Mouse (Mus musculus) granulocyte monocyte progenitor cell, adult 5-6 weeks (primary cell): ENCODE measurements at regions not wholly inside any gene's neighbourhood (a gene's known extent, or its start where the extent isn't known, plus 50 kb on each side); places are given as distances from the start of the nearest gene placed in this dataset.
"Not testable (repeated sequence)": the region's sequence is repeated elsewhere in the genome, so short reads cannot be mapped to it uniquely, and the experiment has no call there.

Source experiments
- ATAC-seq: replicated peaks from 2 replicates; pipeline ENCODE4 v1.8.0; 2016; ENCODE audit warnings: mild to moderate bottlenecking, moderate TSS enrichment, inconsistent platforms; ENCODE audit not compliant: poor library complexity, severe bottlenecking

DNA sequence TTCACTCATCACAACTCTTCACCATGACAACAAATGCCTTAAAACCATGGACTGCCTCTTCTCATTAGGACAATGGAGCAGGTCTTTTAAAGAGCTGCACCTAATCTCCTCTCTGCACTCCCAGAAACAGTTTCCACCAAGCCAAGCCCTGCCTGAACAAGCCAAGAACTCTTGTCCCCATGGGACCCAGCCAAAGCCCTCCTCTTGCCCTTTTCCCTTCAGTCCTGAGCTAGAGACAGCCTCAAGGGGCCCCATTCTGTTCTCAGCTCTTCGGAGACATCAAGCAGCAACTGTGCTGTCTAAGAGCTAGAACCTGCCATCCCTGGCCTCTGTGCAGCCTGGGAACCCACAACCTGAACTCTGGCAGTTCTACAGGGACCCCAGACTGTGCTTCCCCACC is 345.0 kb upstream of the Irak1bp1 start:
- ATAC-seq: no peak

DNA sequence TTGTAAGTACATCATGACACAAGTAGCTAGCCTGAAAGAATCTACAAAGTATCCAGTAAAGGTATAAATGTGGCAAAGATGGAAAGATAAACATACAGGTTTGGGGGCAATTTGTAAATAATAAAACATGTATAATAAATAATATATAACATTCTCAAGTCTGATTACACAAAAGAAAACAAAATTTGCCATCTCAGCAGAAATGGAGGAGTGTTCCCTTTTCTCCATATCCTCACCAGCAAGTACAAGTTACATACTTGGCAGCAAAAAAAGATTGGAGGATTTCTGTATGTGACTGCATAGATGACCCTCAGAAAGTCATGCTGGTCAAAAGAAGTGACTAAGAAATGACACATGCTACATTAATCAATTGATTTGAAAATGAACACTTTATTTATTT is 335.9 kb upstream of the Irak1bp1 start:
- no peak for ATAC-seq

DNA sequence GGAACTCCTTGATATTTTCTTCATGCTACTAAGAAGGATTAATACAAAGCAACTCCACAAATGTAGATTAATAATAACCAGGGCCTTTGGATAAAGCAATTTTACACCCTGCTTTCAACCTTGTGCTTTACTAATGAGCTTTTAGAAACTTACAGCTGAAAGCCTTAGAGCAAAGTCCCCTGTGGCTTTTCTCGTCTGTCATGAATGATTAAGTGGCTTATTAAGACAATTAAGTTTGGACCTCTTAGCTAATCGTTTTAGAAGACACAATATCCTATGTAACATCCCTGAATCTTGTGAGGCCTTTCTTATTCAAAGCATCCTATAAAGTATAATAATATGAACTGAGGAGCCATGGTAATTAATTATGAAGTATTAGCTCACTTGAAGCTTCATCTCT is 319.3 kb upstream of the Irak1bp1 start:
- no peak for ATAC-seq

DNA sequence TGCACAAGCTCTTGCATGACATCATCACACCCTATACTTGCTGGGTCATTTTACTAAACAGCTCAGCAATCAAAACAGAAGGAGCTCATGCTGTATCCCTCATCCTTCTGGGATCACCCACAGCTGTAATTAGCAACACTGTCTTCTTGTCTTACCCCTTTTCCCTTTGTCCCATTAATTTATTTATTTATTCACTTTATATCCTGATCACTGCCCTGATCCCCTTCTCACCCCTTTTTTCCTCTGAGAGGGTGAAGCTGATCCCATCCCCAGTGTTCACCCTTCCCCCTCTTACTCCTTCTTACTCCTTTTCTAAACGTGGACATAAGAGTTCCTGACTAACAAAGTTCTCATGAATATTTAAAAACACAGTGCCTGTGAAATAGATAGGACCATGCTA is 310.3 kb upstream of the Irak1bp1 start:
- ATAC-seq: no peak

DNA sequence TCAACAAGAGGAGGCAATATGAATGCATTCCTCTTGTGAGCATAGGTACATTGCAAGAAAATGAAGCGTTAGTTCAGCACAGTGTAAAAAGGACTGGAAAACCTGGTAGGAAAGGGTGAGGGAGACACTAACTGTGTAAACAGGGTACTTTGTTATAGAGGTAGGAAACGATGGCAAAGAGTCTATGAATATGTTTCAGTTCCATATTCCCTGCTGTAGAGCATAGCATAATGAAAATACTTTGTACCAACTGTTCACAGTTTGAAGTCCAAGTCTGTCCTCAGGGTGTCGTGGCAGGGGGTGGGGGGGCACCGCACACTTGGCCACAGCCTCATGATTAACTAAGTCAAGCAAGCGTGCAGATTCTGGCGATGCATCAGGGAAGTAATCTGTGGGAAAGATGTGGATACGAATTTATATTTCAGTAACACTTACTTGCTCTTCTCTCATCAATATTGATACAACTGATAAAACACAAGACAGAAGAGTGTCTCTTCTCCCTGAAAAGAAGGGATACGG is 301.4 kb upstream of the Irak1bp1 start:
- ATAC-seq: no peak

DNA sequence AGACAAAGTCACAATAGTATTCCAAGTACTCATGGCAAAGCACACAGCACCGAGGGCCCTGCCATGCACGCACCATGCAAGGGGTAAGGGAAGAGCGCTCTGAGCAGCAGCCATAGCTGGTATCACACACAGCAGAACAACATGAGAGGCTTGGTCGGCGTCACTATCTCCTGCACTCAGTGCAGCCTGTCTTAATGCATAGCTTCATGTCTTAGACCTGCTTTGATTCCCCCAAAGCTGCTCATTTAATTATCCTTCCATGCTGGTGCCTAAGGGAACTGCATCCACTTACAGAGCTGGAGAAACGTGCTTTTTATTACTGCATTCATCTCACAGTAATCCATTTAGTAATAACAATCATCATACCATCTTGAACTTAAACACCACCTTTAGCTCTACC is 276.6 kb upstream of the Irak1bp1 start:
- no peak for ATAC-seq

DNA sequence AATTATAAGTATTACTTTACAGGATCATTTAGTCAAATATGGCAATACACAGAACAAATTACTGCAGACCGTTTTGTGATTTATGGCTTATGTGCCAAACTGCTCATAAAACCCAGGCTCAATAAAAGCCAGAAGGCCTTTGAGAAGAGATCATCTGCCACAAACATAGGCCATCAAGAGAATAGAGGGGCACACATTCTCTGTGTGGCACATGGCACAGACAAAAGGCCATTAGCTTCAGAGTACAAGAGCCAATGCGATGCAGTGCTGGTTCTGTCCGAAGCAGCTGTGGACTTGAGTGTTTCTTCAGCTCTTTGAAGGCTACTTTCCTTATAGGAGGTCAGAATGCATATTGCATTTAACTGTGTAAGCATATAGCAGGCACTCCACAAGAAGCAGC is 276.1 kb upstream of the Irak1bp1 start:
- ATAC-seq: no peak

DNA sequence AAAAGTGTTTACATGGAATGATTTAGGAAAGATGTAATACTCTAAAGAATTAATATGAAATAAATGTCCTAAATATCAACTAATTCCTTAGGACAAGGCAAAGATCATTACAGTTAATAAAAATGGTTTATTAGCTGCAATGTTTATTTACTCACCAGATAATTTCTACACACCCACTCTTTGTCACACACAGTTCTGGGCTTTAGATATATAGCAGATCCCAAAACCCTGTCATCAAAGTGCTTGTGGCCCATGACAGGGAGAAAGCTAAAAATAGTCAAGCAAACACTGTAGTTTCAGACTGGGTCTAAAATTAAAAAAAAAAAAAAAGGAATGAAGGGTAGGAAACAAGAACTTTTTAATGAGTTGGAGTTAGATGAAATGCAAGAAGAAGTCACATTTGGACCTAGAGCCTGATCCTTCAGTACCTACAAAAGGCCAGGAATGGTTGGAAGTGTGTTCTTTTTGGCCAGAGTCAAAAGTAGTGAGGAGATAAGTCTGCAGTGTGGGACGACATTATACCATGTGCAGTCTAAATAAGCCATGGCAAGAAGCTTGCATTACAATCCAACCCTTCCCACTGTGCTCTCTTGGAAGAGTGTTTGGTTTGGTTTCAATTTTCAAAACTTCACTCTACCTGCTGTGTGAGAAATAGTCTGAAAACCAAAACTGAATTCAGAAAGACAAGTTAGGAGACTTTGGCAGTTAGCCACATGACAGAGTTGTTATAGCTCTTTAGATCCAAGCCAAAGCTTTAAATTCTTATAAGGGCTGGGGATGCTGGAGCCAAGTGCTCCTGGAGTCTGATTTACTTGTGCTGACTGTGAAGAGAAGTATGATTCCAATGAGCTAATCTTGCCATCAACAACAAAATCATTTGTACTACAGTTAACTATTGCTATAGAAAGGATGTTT is 266.5 kb upstream of the Irak1bp1 start:
- no peak for ATAC-seq

DNA sequence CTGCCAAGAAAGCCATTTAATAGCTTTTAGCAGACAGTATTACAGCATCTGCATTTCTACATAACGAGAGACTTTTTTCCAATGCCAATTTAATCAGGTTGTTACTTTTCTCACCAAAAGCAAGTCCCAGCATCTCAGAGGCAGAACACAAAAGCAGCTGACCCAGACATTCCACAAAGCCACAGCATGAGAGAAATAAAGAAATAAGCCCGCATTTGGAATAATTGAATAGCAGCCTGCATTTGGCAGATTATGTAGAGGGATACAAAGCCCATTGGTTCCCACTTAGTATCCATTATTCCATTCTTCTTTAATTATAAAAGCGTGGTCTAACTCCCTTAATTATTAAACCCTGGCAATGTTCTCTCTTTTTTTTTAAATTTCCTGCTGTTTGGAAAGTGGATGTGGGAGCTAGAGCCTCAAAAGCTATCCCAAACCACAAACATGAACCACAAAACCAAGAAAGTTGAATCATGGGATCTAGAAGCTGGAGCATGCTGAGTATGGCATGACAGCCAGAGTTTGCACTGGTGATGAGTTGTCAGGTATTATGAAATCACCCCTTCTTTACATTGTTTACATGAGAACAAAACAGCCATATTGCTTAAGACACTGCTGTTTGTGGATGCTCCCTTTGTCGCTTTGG is 247.8 kb upstream of the Irak1bp1 start:
- ATAC-seq: no peak

DNA sequence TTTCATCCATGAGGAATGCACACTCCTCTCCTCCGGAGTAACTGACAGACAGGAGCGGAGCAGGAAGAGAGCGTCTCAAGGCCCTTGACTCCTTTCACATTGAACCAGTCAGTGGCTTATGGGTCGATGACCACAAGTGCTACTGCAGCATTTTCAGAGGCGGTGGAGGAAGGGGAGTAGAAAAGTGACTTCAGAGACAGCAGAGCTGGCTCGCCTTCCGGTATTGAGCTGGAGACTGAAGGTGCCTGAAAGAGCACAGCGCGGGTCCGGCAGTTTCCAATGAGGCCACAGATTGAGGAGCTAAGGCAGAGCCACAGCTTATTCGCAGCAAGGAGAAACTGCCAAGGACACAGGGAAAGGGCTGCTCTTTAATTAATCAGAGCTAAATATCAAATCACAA is 220.2 kb upstream of the Irak1bp1 start:
- no peak for ATAC-seq

DNA sequence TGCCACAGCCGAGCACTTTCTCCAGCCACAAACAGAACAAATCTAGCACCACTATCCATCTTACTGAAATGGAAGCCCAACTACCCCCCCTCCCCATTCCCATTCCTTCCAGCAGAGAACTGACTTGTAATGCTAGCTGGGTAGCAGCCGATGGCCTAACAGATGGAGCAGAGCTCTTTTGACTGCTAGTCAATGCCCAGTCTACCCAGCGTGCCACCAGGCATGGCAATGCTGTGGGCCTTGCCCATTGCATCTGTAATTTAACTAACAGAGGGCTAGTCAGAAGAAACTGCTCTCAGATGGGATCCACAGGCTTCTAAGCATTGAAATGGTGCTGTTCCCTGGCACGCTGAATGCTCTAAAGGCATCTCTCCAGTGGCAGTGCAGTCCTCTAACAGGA is 219.4 kb upstream of the Irak1bp1 start:
- no peak for ATAC-seq

DNA sequence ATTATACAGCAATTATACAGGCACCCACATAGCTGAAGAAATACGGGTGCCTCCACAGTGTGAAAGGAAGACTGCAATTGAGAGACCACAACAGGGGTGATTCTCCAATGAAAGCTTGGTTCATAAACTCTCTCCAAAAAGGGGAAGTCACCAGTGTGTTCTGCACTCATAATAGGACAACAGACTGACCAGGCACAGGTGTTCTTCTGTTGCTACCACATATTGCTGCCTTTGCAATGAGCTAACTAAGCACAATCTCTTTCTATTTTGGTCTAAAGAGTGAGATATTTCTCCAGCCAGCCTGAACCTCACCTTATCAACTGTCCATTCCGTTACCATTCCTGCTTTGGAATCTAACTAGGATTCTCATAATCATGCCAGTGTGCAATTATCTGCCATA is 216.8 kb upstream of the Irak1bp1 start:
- ATAC-seq: no peak

DNA sequence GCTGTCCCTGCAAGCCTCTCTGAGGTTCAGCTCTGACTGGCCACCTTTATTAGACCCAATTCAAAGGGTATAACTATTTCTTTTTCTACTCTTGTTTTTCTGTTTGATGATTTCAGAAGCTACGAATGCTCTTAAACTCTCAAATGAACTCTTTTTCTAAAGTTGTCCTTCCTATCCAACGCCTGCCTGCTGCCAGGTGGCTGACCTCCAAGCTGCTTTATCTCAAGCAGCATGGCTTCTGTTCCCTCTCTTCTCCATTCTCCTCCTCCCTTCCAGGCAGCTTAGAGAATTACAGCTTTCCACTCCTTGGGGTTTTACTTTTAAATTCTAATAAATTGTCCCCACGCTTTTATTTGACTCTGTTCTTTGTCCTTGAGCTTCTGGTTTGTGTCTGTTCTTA is 196.9 kb upstream of the Irak1bp1 start:
- no peak for ATAC-seq

DNA sequence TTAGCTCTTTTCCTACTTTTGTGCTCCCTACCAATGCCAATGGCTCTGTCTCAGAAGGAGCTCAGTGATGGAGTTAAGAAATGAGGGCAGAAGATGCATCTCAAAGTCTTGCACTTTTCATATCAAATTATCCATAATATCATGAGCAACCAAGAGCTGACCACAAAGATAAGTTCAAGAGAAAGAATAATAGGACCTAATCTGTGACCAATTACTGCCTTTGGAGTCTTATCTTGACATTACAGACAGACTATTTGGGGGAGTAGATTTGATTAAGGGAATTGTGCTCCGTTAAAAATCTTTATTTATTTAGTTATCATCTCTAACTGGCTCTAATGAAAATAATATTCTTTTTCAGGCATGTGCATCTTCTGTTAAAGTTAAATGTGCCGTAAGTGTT is 189.1 kb upstream of the Irak1bp1 start:
- ATAC-seq: no peak

DNA sequence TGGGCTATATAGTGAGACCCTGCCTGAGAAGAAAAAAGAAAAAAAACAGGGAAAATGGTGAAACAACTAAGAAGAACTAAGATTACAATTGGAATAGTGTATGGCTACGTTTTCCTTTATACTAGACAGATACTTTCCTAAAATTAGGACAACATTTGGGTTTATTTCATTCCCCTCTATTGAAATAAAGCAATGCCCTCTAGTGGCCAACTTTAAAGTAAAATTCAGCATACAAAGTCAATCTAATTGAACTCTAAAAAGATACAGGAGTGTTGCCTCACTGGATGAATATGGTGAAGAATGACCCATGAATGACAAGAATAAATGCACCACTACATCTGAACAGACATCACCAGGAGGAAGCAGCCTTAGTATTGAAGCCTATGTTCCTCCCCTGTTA is 185.4 kb upstream of the Irak1bp1 start:
- ATAC-seq: no peak

DNA sequence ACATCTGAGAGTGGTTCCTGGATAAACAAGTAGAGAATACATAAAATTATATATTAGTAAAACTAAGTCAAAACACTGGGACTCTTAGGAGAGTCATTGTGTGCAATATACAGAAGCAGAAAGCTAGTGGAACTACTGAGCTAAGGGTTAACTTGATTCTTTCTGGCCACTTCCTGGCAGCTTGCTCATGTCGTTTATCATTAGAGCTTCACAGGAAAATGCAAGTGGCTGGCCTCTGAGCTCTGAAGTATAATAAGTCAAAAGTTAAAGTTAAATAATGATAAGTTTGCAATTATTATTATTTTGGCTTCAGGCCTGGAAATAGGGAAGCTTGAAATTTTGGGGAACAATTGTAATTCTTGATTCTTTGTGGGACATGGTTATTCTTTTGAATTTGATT is 173.8 kb upstream of the Irak1bp1 start:
- not testable (repeated sequence) for ATAC-seq

DNA sequence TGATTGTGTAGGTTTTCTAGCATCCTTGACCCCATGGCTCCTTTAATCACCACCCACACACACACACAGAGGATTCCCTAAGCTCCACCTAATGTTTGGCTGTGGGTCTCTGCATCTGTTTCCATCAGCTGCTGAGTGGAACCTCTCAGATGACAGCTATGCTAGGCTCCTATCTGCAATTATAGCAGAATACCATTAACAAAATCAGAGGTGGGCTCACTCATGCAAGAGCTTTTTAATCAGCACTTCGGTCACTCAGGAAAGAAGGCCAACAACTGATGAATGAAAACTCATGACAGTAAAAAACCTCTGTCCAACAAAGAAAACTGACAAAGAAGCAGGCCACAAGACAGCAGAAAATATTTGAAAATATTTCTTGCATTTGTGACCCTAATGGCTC is 147.1 kb upstream of the Irak1bp1 start:
- no peak for ATAC-seq

DNA sequence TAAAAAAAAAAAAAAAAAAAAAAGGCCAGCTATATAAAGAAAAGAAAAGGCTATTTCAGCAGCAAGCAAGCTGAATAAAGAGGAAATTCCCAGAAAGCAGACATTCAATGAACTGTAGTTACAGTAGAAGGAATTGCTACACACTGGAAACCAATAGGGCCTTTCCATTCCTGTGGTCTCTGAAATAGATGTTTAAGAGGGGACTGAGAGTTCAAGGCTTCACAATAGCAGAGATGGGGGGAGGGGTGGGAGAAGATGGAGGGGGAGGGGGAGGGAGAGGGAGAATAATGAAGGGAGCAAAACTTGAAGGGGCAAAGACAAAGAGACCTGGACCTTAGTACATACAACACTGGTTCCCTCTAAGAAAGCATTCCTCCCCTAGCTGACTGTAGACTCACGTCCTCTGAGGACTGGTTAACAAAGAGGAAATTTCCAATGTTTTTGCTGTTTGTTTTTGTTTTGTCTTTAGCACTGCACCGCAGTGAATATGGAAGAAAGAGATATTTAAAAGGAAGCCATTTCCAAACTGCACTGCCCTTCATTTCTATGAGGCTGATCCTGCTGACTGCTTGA is 119.8 kb upstream of the Irak1bp1 start:
- no peak for ATAC-seq

DNA sequence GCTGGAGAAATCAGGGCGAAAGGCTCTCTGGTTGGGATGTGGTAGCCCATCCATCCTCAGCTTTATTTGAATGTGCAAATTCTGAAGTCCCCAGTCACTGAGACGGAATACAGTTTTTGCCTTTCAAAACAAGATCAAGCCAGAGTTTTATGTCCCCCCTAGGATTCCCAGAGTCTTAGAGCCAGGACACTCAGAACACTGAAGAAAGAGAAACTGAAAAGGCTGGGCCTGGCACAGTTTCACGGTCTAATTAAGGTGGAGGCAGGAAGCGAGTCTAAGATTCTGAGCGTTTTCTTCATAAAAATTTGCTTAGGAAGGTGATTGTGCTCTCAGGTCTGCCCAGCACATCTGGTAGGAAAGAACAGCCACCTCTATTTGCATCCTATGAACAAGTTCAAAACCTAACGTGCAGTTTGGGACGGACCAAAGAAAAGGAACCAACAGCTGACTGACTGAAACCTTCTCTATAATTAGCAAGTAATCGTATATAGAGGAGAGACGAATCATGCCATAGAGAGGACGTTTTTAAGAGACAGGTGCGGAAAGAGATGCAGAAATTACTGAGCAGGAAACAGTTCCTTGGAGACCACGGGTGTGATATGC is 119.2 kb upstream of the Irak1bp1 start:
- ATAC-seq: no peak

DNA sequence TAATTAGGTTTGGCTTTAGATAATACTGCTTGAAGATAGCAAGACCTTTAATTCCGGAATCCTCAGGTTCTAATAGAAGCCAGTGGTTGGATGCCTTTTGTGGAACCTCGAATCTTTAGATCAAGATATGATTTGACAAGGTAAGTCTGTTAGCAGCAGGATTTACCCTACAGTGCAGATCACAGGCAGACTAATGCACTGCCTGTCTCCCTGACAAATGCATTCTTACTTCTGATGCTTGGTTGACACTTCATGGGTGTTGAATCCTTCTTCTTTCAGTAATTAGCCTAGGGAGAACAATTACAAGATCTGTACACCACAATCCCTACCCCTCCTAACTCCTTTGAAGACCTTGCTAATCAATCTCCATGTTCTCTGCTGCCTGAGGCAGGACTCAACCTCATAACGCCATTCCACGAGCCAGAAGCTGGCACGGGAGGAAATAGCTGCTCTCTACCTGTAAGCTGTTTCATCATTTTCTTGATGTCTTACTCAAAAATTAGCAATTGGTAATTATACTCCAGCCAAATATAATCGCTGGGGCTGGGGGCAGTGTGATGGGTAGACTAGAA is 118.3 kb upstream of the Irak1bp1 start:
- no peak for ATAC-seq
